Mouse (Mus musculus) small intestine, adult 2 months (tissue): ENCODE results near the gene Sdc4.

Source experiments
- CTCF ChIP-seq: fragments of 200-500 bp; IDR thresholded peaks from 2 replicates; pipeline ENCODE4 v1.5.1; 2012; ENCODE audit warnings: low read depth, mild to moderate bottlenecking, control low read depth, inconsistent platforms, low read length, moderate library complexity, mixed read lengths; ENCODE audit not compliant: insufficient replicate concordance, insufficient read length; ENCODE audit errors: extremely low read depth
- POLR2A ChIP-seq: fragments of 200-500 bp; IDR thresholded peaks from 2 replicates; pipeline ENCODE4 v1.6.1; 2012; ENCODE audit warnings: low read depth, mild to moderate bottlenecking, control low read depth, inconsistent platforms, low read length, moderate library complexity

DNA sequence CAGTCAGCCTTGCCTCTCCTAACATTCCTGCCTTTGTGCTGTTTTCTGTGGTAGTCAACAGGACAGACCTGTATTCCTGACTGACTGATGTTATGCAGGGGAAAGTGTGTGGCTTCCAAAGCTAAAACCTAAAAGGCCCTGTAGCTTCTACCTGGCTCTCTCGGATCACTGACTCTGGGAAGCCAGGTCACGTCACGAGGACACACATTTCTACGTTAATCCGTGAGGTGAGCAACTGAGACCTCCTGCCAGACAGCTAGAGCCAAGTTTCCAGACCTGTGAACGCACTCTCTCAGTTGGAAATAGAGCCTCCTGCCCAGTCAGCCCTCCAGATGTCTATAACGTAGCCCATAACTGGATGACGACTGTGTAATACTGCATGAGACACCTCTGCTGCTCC is 21.7 kb downstream of the Sdc4 start:
- TF ChIP-seq CTCF (no peak), POLR2A (no peak)
